Mouse (Mus musculus) regulatory T cell (primary cell): ENCODE data around the gene Cemip2.

ENCODE experiments used
- in situ Hi-C: fragments of 300-600 bp; cut with MboI, MseI; formaldehyde crosslinking; loops from one replicate; pipeline ENCODE4 v1.15.1; 2025; ENCODE audit warnings: high pct_unique_total_duplicates

Cemip2 gene

DNA sequence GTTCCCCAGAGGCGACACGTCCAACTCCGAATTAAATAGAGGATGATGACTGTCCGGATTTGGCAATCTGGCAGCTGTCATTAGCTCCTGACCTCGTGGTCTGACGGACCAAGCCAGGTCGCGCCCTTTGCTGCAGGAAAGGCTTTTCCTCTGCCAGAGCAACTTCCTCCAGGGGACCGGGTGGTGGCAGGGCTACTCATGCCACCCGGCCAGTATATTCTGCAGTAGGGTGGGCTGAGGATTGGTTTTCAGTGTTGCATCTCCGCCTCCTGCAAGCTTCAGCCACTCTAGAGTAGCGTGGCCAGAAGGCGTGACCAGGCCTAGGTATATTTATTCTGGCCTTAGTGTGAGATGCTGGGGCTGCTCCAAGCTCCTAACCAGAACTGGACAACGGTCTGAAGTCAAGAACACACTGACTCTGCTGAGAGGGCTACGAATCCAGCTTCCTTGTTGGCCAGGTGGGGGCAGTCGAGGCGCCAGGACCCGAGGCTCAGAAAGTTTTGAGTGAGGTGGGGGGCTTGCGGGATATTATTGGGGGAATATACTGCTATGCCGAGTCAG, 891 bp upstream of the Cemip2 start:
- in situ Hi-C loops, result no loop called here

DNA sequence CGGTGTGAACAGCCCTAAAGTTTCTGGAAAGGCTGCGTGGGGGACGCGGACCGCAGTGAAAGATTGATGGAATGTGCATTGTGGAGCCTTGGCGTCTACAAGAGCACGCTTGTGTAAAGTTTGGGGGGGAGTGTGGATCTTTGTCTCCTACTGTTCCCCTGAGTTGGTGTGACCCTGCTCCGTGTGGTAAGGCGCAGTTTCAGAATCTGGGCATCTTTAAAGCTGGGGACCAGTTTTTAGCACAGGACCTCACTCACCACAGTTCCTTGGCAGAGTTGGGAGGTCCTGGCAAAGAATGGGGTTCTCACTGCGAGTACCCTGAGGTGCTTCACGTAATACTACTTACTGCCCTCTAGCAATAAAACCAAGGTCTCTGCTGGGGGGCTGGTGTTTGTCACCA, 964 bp downstream of the Cemip2 start:
- in situ Hi-C loops, result no loop called here

GRCm38 (mm10) chr19:21780663-21781062, 2.5 kb downstream of the Cemip2 start:
- in situ Hi-C loops, result no loop called here

GRCm38 (mm10) chr19:21781066-21781786, 3.1 kb downstream of the Cemip2 start:
- in situ Hi-C loops, result no loop called here

DNA sequence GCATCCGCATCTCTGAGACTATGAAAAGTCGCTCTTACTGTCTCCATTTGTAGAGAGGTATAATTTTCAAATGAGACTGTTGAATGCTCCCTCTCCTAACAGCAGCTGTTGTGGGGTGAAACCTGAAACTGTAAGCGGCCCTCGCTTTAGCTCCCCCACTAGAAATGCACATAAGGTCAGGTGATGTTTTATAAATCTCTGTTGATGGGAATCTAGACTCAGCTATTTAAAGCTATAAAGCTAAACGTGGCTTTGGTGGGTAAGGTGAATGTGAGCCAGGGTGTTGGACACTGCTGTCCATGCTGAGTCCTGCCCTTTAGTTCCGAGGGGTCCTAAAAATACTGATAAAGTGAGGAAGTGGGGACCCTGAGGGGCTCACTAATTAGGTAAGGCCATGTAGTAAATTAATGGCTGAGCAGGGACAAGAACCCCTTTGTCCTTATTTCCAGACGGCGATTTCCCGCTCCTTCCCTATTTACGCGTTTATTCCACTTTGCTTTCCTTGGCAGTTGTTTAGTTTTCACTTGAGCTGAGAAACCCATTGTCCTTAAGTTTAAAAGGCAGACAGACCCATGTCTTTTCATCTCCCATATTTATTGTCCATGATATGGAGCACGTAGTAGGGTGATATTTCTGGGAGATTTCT, 3.8 kb downstream of the Cemip2 start:
- in situ Hi-C loops, result no loop called here

DNA sequence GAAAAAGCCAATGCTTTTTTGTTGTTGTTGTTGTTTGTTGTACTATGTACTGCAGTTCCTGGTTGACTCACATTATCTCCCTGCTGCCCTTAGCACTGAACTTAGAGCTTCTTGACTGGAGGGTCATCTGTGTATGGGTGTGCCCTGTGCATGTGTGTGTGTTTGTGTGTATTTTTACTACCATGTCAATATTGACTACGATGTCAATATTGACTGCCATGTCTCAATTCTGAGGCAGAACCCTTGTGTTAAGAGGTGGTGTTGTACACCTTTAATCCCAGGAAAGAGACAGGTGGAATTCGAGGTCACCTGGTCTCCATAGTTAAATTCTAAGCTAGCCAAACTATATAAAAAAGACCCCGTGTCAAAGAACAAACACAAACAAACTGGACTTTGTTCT, 5.6 kb downstream of the Cemip2 start:
- in situ Hi-C loops, result no loop called here

GRCm38 (mm10) chr19:21784331-21785131, 6.4 kb downstream of the Cemip2 start:
- in situ Hi-C loops, result no loop called here

DNA sequence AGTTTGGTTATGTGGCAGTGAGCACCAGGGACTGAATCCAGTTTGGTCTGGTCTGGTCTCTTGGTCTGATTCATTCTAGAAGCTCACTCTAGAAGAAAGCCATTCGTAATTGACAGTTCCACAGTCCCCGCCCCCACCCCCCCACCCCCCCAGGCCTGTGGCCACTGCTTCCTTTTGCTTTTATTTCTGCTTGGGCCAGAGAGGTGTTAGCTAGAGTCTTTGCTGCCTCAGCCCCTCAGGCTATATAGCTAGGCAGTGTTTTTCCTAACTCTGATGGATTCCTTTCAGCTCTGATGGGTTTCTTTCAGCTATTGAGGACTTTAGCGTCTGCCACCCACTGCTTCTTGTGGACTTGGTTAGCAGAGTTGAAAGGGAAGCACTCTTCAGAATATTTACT, 7.0 kb downstream of the Cemip2 start:
- in situ Hi-C loops, result no loop called here

DNA sequence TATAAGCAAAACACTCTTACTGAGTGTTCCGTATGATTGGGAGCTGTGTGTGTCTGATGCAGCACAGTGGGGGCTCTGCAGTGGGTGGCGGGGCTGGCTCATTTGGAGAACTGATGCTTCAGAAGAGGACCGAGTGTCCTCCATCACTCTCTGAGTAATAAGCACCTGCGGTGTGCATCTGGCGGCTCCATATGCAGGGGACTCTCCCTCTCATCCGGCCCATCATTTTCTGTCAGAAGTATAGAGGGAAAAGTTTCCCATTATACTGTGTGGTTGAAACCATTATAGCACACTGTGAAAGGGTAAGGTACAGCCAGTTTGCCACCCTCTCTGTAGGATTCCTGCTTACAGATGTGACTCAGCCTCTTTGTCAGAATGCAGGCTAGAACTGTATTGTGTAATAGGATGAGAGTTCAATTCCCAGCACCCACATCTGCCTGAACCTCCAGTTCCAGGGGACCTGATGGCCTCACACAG, 8.9 kb downstream of the Cemip2 start:
- in situ Hi-C loops, result no loop called here

- in situ Hi-C loops, result no loop called here
Observed at GRCm38 (mm10) chr19:21788999-21789398, 10.9 kb downstream of the Cemip2 start.

DNA sequence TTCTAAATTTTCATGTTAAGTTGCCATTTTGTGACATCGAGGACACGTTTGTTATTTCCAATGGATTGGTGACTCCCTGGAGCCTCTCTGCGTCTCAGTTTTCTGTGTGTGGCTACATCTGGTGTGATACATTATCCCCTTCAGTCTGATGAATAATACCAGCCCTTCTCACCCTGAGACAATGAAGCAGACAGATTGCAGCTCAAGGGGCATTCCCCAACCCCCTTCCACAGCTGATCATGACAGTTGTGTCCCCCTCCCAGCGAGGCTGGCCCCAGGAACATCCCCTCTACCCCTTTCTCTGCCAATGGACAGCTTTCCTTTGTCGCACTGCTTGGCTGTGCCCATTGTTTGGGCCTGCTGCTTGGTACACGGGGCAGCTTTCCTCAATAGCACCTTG, 11.5 kb downstream of the Cemip2 start:
- in situ Hi-C loops, result no loop called here

DNA sequence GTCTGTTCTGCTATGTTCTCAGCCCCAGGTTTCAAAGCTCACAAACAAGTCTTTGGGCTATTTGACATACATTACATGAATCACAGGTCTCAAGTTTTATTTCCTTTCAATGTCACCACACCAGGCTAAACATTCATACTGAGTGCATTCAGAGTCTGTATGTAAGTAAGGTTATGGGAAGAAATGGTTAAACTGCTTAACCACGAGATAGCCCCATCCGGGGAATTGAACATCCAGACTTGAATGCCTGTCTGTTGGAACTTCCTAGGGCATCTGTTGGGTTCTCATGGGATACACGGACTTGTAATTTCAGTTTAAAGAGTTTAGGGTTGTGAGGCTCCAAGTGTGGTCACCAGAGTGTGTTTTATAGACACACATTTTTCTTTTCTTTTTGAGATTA, 13.2 kb downstream of the Cemip2 start:
- in situ Hi-C loops, result no loop called here

GRCm38 (mm10) chr19:21791826-21792225, 13.7 kb downstream of the Cemip2 start:
- in situ Hi-C loops, result no loop called here

DNA sequence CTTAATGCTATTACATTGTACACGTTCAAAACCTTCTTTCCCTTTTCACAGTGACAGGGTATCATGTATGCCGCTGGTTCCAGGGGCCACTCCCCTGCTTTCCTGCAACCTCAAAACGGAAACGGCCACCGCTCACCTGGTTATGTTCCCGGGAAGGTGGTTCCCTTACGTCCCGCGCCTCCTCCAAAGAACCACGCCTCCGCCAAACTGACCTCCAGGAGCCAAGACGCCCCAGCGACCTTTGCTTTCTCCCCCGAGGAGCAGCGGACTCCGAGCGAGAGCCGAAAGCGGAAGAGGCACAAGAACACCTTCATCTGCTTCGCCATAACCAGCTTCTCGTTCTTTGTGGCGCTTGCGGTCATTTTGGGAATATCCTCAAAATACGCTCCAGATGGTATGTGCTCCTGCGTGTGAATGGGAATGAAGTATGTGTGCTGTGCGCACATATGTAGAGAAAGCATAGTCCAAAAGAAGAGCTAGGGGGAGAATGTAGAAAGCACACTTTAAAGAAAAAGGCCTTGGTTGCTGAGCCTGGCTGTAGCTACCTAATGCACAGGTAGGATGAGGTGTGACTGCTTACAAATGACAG, 14.5 kb downstream of the Cemip2 start:
- in situ Hi-C loops, result no loop called here

DNA sequence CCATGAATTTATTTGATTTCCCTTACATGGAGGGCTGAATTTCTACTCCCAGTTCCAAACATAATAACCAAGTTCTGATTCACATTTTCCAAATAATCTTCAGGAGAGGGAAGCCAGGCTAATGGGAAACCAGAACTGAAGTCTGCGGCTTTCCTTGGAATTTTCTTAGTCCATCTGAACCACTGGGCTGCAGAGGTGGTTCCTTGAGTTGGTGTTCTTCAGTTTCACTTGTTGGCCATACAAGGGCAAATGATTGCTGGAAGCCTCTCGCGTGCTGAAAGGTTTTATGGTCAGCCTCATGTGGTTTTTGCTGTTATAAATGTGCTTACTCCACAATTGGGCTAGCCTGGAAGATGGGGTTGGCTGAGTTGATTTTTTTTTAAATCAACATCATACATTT, 16.4 kb downstream of the Cemip2 start:
- in situ Hi-C loops, result no loop called here

- in situ Hi-C loops, result no loop called here
Observed at GRCm38 (mm10) chr19:21796333-21796732, 18.2 kb downstream of the Cemip2 start.

DNA sequence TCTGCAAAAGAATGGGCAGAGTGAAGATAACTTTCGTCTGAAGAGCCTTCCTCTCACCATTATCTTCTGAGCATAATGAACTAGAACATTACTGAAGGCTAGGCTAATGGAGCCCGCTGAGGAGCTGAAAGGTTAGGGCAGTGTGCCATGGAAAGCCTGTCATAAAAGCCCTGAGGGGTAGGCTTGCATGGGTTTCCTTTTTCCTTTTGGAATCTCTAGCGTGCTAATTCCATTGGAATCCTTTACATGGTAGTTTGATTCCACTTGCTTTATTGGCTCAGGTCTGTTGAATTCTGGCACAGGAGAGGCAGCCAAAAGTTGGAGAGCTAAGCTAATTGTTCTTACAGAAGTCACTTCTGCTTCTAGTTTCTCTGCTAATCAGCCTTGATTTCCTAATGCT, 20.6 kb downstream of the Cemip2 start:
- in situ Hi-C loops, result no loop called here

DNA sequence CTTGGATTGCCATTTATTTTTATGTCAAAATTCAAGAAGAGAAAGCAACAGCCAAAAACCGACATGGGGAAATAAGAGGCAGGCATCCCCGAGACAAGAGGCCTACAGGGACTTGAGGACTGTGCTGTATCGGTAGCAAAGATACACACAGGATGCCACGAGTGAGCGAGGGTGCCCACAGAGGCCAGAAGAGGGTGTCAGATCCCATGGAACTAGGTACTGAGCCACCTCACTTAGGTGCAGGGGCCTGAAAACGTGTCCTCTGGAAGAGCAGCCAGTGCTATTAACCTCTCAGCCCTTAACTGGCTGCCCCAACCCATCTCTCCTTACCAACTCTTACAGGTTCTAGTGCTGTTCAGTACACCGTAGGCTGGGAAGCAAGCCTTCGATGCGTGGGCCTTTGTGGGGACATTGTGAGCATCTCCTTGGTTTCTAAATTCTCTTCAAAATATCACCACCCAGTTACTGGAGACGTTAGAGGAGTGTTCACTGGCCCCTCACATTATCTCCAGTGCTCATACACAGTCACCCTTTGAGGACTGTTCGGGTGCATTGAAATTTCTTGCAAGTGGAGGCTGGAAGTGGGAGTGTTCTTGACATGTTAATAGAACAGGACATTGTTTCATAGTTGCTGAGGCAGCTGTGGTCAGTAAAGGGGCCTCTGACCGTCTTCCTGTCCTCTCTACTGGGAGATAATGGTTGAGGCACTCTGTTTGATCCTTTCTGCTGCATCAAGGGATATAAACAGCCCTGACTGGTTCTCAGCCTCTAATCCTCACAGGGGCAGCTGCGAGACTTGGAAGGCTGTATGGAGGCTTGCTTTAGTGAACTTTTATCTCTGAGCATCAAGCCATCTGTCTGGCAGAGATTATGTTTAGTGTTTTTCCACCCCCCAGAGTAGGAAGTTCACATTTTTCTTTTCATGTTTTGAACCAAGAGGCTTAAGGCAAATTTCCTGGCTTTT, 21.6 kb downstream of the Cemip2 start:
- in situ Hi-C loops, result no loop called here

- in situ Hi-C loops, result no loop called here
Observed at GRCm38 (mm10) chr19:21804488-21804887, 26.3 kb downstream of the Cemip2 start.

GRCm38 (mm10) chr19:21805305-21805704, 27.2 kb downstream of the Cemip2 start:
- in situ Hi-C loops, result loop anchor here (5.0 kb wide), 1 partner anchor 72 kb away; no protein-coding TSS in a partner anchor

DNA sequence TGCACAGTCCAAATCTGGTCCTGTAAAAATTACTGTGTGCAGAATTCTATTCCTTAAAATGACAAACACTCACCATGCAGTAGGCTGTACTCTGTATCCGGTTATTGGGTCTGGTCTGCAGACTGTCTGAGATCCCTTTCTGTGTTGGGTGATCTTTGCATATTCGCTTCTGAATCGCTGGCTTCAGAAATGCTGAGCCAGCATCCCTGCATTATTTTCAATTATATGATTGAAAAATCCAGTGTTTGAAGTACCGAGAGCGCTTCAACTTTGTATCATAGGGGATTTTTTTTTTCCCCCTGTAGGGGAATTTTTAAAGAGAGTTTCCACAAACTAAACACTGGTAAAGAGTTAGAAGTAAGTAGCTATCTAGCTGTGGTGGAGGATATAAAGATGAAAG, 32.0 kb downstream of the Cemip2 start:
- in situ Hi-C loops, result no loop called here
